Mouse (Mus musculus) heart, postnatal 0 days (tissue): ENCODE data around the gene Tcp10a. TPM values are rescaled to one million over a fixed set of nuclear protein-coding genes. Genes with fewer than 3 reads are reported as not detected.
"Not testable (repeated sequence)": the region's sequence is repeated elsewhere in the genome, so short reads cannot be mapped to it uniquely, and the experiment has no call there.

Experiments
- ATAC-seq: fragments of 200-750 bp; cut with Nextera tagmentation; 2 replicates; pipeline ENCODE4 v1.8.0; 2017; ENCODE audit warnings: low read depth, moderate number of reproducible peaks, moderate library complexity; ENCODE audit not compliant: insufficient read depth
- DNase-seq: peaks from one replicate; pipeline ENCODE4 v3.0.0-alpha.2; 2016; ENCODE audit warnings: low spot score
- H3K27ac ChIP-seq: fragments of 300-500 bp; sonication (generic); 2 replicates; pipeline ENCODE4 v1.5.1; 2014; ENCODE audit warnings: low read depth, mild to moderate bottlenecking
- H3K27me3 ChIP-seq: fragments of 300-500 bp; sonication (generic); 2 replicates; pipeline ENCODE4 v1.6.1; 2014; ENCODE audit warnings: low read length, mixed read lengths; ENCODE audit not compliant: control insufficient read depth, insufficient read depth
- H3K36me3 ChIP-seq: fragments of 300-500 bp; sonication (generic); replicated peaks from 2 replicates; pipeline ENCODE4 v1.6.1; 2014; ENCODE audit warnings: low read length, mixed read lengths; ENCODE audit not compliant: control insufficient read depth, insufficient read depth
- H3K4me1 ChIP-seq: fragments of 300-500 bp; sonication (generic); 2 replicates; pipeline ENCODE4 v1.6.1; 2014; ENCODE audit warnings: antibody characterized with exemption; ENCODE audit not compliant: control insufficient read depth, insufficient read depth
- H3K4me2 ChIP-seq: fragments of 300-500 bp; sonication (generic); 2 replicates; pipeline ENCODE4 v1.6.1; 2014; ENCODE audit warnings: low read depth, mild to moderate bottlenecking, low read length, moderate library complexity
- H3K4me3 ChIP-seq: fragments of 300-500 bp; sonication (generic); 2 replicates; pipeline ENCODE4 v1.5.1; 2014; ENCODE audit warnings: low read depth, low read length
- H3K9ac ChIP-seq: fragments of 300-500 bp; sonication (generic); replicated peaks from 2 replicates; pipeline ENCODE4 v1.6.1; 2014; ENCODE audit warnings: low read depth, low read length, mixed read lengths
- H3K9me3 ChIP-seq: fragments of 300-500 bp; sonication (generic); replicated peaks from 2 replicates; pipeline ENCODE4 v1.6.1; 2016; ENCODE audit warnings: low read length; ENCODE audit not compliant: control insufficient read depth
- WGBS: fragments of 180-500 bp; shearing (Covaris S2); extraction: QIAGEN DNeasy Blood & Tissue Kit; methylation state at CpG from one replicate; pipeline ENCODE4 v1.1.7; 2014; 5-methylcytosine and 5-hydroxymethylcytosine counted together
- polyA plus RNA-seq: library from polyadenylated mRNA; unstranded; fragments of >200 nt; fragmentation: Nextera tagmentation; extraction: Ambion mirVana; gene quantifications from 2 replicates; pipeline ENCODE4 v1.2.1, GENCODE M21; 2015
- total RNA-seq: library from RNA; depleted of rRNA; stranded (reverse); fragments of >200 nt; gene quantifications from 2 replicates; pipeline ENCODE4 v1.2.3, GENCODE M21; 2014; ENCODE audit warnings: low replicate concordance

Tcp10a gene
- total and polyA plus RNA-seq, 2 experiments from 2014 or later, result 0.07 TPM; not detected in 1

- not testable (repeated sequence) for H3K27me3 ChIP-seq, H3K4me1 ChIP-seq, ATAC-seq, DNase-seq, H3K27ac ChIP-seq, H3K4me2 ChIP-seq, H3K4me3 ChIP-seq, H3K36me3 ChIP-seq, H3K9ac ChIP-seq, H3K9me3 ChIP-seq
- WGBS, result 47% methylated on average over 1 of the region's 3 CpGs
These were observed 24.3 kb downstream of the Tcp10a start for GRCm38 (mm10) chr17:7348765-7349164.

GRCm38 (mm10) chr17:7352596-7352995 lies 28.1 kb downstream of the Tcp10a start, which contains the start of gene Ttll2:
Gene Ttll2 (minus strand): TSS chr17:7352696.
- H3K27ac ChIP-seq, H3K27me3 ChIP-seq, H3K9me3 ChIP-seq, H3K36me3 ChIP-seq, DNase-seq, H3K4me1 ChIP-seq, ATAC-seq, H3K9ac ChIP-seq, H3K4me3 ChIP-seq, H3K4me2 ChIP-seq: not testable (repeated sequence)
- WGBS, result 86% methylated on average over 1 of the region's 1 CpGs

- not testable (repeated sequence) for H3K36me3 ChIP-seq, H3K4me1 ChIP-seq, ATAC-seq, H3K4me2 ChIP-seq, H3K9ac ChIP-seq, DNase-seq, H3K9me3 ChIP-seq, H3K4me3 ChIP-seq, H3K27ac ChIP-seq, H3K27me3 ChIP-seq
- 81% methylated on average over 4 of the region's 4 CpGs for WGBS
These were observed 35.4 kb downstream of the Tcp10a start for GRCm38 (mm10) chr17:7359806-7360205.

GRCm38 (mm10) chr17:7360749-7361465 lies 36.5 kb downstream of the Tcp10a start:
- H3K9ac ChIP-seq, H3K27ac ChIP-seq, H3K36me3 ChIP-seq, H3K4me1 ChIP-seq, H3K27me3 ChIP-seq, H3K4me3 ChIP-seq, H3K9me3 ChIP-seq, H3K4me2 ChIP-seq, DNase-seq: not testable (repeated sequence)
- WGBS, result 55% methylated on average over 9 of the region's 9 CpGs
- ATAC-seq, result peak; percentile 79

- not testable (repeated sequence) for H3K9ac ChIP-seq, H3K27ac ChIP-seq, H3K36me3 ChIP-seq, DNase-seq, H3K4me1 ChIP-seq, H3K4me3 ChIP-seq, H3K27me3 ChIP-seq, H3K9me3 ChIP-seq, H3K4me2 ChIP-seq, ATAC-seq
- WGBS, result 100% methylated on average over 1 of the region's 3 CpGs
These were observed 41.2 kb downstream of the Tcp10a start for GRCm38 (mm10) chr17:7365615-7366014.

GRCm38 (mm10) chr17:7366265-7366664 lies 41.8 kb downstream of the Tcp10a start:
- not testable (repeated sequence) for H3K4me3 ChIP-seq, H3K4me1 ChIP-seq, H3K4me2 ChIP-seq, H3K9ac ChIP-seq, H3K36me3 ChIP-seq, H3K9me3 ChIP-seq, DNase-seq, ATAC-seq, H3K27ac ChIP-seq, H3K27me3 ChIP-seq
- WGBS, result no CpG with 5 or more reads among the region's 1 CpGs

- H3K4me2 ChIP-seq, ATAC-seq, H3K36me3 ChIP-seq, H3K4me3 ChIP-seq, H3K4me1 ChIP-seq, H3K27ac ChIP-seq, DNase-seq, H3K9me3 ChIP-seq, H3K27me3 ChIP-seq, H3K9ac ChIP-seq: not testable (repeated sequence)
- WGBS, result 41% methylated on average over 4 of the region's 7 CpGs
These were observed 42.4 kb downstream of the Tcp10a start for GRCm38 (mm10) chr17:7366676-7367374.

- not testable (repeated sequence) for H3K4me1 ChIP-seq, ATAC-seq, H3K4me3 ChIP-seq, H3K9ac ChIP-seq, H3K4me2 ChIP-seq, H3K9me3 ChIP-seq, DNase-seq, H3K27me3 ChIP-seq, H3K27ac ChIP-seq, H3K36me3 ChIP-seq
- WGBS, result 57% methylated on average over 5 of the region's 6 CpGs
These were observed 45.0 kb downstream of the Tcp10a start for GRCm38 (mm10) chr17:7369401-7369800.
